ENCODE assay signal across 1 mouse cellular context in the genomic region with DNA sequence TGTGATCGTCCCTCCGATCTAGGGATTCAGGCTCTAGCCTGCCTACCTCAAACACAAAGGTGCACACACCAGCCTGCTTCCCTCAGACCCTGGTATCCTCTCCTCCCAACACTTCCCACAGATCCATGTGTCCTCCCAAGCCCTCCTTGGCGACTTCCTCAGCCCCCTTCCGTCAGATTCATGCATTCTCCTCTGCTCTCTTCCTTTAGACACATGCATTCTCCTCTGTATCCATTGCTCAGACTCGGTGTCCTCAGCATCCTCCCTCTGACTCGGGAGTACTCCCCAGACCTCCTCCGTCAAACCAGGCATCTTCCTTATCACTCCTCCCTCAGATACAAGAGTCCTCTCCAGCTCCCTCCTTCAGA.
TF ChIP-seq lines count a peak whose summit lies in the region.

No protein-coding gene starts in this region.

TF ChIP-seq in MEL, 35 proteins besides CTCF, POLR2A, EP300 and RAD21:
- TF ChIP-seq CHD1 (IDR thresholded peaks at IDR 0.05; ENCODE audit: low read depth, low read length) = 0 out of 2 replicates have a peak, but pooled peaks have one; percentile 14
- no peak for TF ChIP-seq HCFC1 (IDR thresholded peaks at IDR 0.05; ENCODE audit: low read depth, low read length)
